Mouse (Mus musculus) megakaryocyte, adult 5-6 weeks (primary cell): ENCODE data around the gene Prr19. TPM values are rescaled to one million over a fixed set of nuclear protein-coding genes. Genes with fewer than 3 reads are reported as not detected.
"Not testable (repeated sequence)": the region's sequence is repeated elsewhere in the genome, so short reads cannot be mapped to it uniquely, and the experiment has no call there.

Experiments
- ATAC-seq: 2 replicates; pipeline ENCODE4 v1.8.0; 2016; ENCODE audit warnings: mild to moderate bottlenecking, inconsistent platforms; ENCODE audit not compliant: poor library complexity, severe bottlenecking
- total RNA-seq, 2 experiments: library from RNA; stranded (forward) in 1 of 2; stranded (reverse) in 1 of 2; fragments of 153-499, 151-499 nt in 1 of 2; fragments of 221-1000, 200-1000 nt in 1 of 2; gene quantifications; 2 replicates each; pipeline versions ENCODE4 v1.2.3 to v1.2.4; 2015 to 2017

Gene Prr19
- total RNA-seq, 2 experiments from 2014 or later, result not detected

- ATAC-seq, result peak; percentile 87
These were observed 15.6 kb downstream of the Prr19 start, which contains the start of gene Megf8 for GRCm38 (mm10) chr7:25316532-25317445. Gene Megf8, plus strand, starts transcription at chr7:25317164.

GRCm38 (mm10) chr7:25317446-25317999 lies 16.3 kb downstream of the Prr19 start:
- no peak for ATAC-seq

DNA sequence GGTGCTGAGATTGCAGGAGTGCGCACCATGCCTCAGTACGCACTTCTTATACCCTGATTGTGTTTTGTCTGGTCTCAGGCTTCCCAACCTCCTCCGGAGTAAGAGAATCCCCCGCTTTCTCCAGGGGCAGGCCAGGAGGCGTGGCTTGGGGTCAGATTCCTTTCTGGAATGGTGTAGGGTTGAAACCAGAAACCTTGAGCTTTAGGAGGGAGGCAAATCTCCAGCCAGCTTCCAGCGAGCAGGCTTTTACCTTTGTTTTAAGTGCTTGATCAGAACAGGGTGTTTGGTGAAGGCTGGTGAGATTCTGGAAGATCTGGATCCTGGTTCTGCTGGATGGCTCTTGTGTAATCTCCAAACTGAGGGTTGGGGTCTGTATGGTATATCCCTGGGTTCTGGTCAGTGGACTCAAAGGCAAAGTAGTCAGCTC lies 20.9 kb downstream of the Prr19 start:
- ATAC-seq, result no peak

GRCm38 (mm10) chr7:25323219-25323618 lies 22.0 kb downstream of the Prr19 start:
- ATAC-seq, result no peak

GRCm38 (mm10) chr7:25325431-25325830 lies 24.2 kb downstream of the Prr19 start:
- not testable (repeated sequence) for ATAC-seq

- no peak for ATAC-seq
These were observed 25.0 kb downstream of the Prr19 start for GRCm38 (mm10) chr7:25326233-25326632.

DNA sequence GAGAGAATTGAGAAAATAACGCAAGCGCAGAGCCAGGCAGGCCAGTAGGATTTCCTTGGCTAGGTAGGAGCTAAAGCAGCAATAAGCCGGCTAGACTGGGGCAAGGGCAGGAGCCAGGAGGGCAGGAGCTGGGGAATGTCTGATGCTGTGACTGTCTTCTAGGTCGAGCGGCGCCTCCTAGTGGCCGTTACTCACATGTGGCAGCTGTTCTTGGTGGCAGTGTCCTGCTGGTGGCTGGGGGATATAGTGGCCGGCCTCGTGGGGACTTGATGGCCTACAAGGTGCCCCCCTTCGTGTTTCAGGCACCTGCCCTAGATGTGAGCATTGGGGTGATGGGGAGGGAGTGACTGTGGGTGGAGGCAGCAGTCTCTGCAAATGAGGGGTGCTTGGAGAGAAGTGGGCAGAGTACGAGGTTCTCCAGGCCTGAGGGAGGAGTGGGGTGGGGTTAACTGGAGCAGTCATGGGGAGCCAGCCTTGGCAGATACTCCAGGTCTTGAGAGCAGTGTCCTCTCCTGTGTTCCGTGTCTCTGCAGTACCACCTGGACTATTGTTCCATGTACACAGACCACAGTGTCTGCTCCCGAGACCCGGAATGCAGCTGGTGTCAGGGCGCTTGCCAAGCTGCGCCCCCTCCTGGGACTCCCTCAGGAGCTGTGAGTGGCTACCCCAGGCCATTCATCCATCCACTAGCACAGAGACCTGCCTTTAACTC lies 32.5 kb downstream of the Prr19 start:
- peak; percentile 74 for ATAC-seq

GRCm38 (mm10) chr7:25334472-25334871 lies 33.3 kb downstream of the Prr19 start:
- no peak for ATAC-seq

DNA sequence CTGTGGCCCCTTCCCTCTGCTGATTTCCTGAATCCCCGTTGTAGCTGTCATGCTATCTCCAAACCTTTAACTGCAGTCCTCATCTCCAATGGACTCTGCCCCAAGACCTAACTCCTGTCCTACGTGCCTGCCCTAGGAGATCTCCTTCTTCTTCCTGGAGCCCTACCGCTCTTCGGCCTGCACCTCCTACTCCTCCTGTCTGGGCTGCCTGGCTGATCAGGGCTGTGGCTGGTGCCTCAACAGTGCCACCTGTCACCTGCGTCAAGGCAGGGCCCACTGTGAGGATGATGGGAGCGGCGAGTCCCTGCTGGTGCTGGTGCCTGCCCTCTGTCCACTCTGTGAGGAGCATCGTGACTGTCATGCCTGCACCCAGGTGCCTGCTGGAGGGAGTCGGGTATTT lies 38.1 kb downstream of the Prr19 start:
- ATAC-seq, result no peak

DNA sequence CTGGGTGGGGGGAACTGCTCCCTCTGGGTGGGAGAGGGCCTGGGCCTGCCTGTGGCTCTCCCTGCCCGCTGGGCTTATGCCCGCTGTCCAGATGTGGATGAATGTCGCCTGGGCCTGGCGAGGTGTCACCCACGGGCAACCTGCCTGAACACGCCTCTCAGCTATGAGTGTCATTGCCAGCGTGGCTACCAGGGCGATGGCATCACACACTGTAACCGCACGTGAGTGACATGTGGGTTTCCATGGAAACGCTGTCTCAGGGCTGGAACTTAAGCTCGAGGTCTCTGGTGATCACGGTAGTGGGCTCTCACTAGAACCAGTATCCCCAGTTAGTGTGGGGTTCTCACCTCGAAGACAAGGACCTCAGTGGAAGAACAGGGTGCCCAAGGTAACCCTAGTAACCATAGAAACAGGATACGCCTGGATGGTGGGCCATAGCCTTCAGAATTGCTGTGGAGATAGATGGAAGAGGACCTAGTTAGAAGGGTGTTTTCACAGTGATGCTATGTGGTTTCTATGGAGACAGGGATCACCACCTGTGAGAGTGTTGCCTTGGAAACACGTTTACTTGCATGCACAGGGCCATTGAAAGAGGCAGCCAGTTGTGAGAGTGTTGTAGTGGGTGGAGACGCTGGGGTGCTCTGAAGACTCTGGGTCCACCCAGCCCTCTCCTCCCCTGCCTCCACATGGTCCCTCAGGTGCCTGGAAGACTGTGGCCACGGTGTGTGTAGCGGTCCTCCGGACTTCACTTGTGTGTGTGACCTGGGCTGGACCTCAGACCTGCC lies 40.0 kb downstream of the Prr19 start:
- ATAC-seq, result no peak

DNA sequence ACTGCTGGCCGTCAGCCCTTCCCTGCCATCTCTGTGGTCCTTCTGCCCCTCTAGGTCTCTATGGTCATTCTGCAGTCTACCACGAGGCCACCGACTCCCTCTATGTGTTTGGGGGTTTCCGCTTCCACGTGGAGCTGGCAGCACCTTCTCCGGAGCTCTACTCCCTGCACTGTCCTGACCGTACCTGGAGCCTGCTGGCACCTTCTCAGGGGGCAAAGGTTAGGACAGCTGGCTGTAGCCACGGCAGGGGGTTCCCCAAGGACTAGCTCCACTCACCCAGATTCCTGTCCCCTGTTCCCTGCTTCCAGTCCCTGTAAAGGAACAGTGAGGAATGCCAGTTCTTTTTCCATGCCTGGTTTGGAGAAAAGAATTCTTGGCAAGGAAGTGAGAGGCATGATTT lies 47.6 kb downstream of the Prr19 start:
- ATAC-seq, result no peak

Other genes starting within 250 kb of the Prr19 start
- 1.1 and 1.6 TPM in 2 replicates for gene Grik5, start 229.1 kb upstream of the Prr19 start, total RNA-seq (2015)
- gene Grik5, start 229.1 kb upstream of the Prr19 start, total RNA-seq (2017), result 2.0 and 2.6 TPM in 2 replicates
- gene Zfp574, start 228.8 kb upstream of the Prr19 start, total RNA-seq (2015), result 6.7 and 6.8 TPM in 2 replicates
- 6.8 and 7.2 TPM in 2 replicates for gene Zfp574, start 228.8 kb upstream of the Prr19 start, total RNA-seq (2017)
- gene Pou2f2, start 121.7 kb upstream of the Prr19 start, total RNA-seq (2015), result 30.1 and 31.6 TPM in 2 replicates
- 5.2 and 6.1 TPM in 2 replicates for gene Pou2f2, start 121.7 kb upstream of the Prr19 start, total RNA-seq (2017)
- gene Dedd2, start 80.8 kb upstream of the Prr19 start, total RNA-seq (2015), result 14.5 and 19.7 TPM in 2 replicates
- gene Dedd2, start 80.8 kb upstream of the Prr19 start, total RNA-seq (2017), result 17.8 and 18.8 TPM in 2 replicates
- 7.2 and 7.6 TPM in 2 replicates for gene Zfp526, start 80.0 kb upstream of the Prr19 start, total RNA-seq (2015)
- gene Zfp526, start 80.0 kb upstream of the Prr19 start, total RNA-seq (2017), result 5.2 and 8.3 TPM in 2 replicates
- 90.1 and 90.2 TPM in 2 replicates for gene Gsk3a, start 63.6 kb upstream of the Prr19 start, total RNA-seq (2015)
- 58.7 and 60.8 TPM in 2 replicates for gene Gsk3a, start 63.6 kb upstream of the Prr19 start, total RNA-seq (2017)
- gene Erf, start 50.6 kb upstream of the Prr19 start, total RNA-seq (2015), result 4.9 and 6.5 TPM in 2 replicates
- gene Erf, start 50.6 kb upstream of the Prr19 start, total RNA-seq (2017), result 2.6 and 5.3 TPM in 2 replicates
- 166 and 174 TPM in 2 replicates for gene Cic, start 33.7 kb upstream of the Prr19 start, total RNA-seq (2015)
- gene Cic, start 33.7 kb upstream of the Prr19 start, total RNA-seq (2017), result 55.5 and 84.2 TPM in 2 replicates
- gene Pafah1b3, start 3.4 kb upstream of the Prr19 start, total RNA-seq (2015), result 7.7 and 15.9 TPM in 2 replicates
- 7.7 and 14.6 TPM in 2 replicates for gene Pafah1b3, start 3.4 kb upstream of the Prr19 start, total RNA-seq (2017)
- gene Tmem145, start 4.7 kb downstream of the Prr19 start, total RNA-seq (2015), result not detected in 2 replicates
- gene Tmem145, start 4.7 kb downstream of the Prr19 start, total RNA-seq (2017), result not detected in 2 replicates
- 1.0 and 1.1 TPM in 2 replicates for gene Megf8, start 15.8 kb downstream of the Prr19 start, total RNA-seq (2015)
- gene Megf8, start 15.8 kb downstream of the Prr19 start, total RNA-seq (2017), result 1.3 and 2.1 TPM in 2 replicates
- not detected in 2 replicates for gene Cnfn, start 68.3 kb downstream of the Prr19 start, total RNA-seq (2015)
- gene Cnfn, start 68.3 kb downstream of the Prr19 start, total RNA-seq (2017), result not detected in 2 replicates
- 17.4 and 20.6 TPM in 2 replicates for gene Lipe, start 97.3 kb downstream of the Prr19 start, total RNA-seq (2015)
- 17.3 and 23.6 TPM in 2 replicates for gene Lipe, start 97.3 kb downstream of the Prr19 start, total RNA-seq (2017)
- gene Cxcl17, start 111.5 kb downstream of the Prr19 start, total RNA-seq (2015), result not detected in 2 replicates
- not detected in 2 replicates for gene Cxcl17, start 111.5 kb downstream of the Prr19 start, total RNA-seq (2017)
- 309 and 334 TPM in 2 replicates for gene Ceacam1, start 176.2 kb downstream of the Prr19 start, total RNA-seq (2015)
- gene Ceacam1, start 176.2 kb downstream of the Prr19 start, total RNA-seq (2017), result 89.9 and 122 TPM in 2 replicates
- 0.16 and 0.46 TPM in 2 replicates for gene Ceacam2, start 238.4 kb downstream of the Prr19 start, total RNA-seq (2015)
- 0.04 TPM in 1 of 2 replicates, not detected in the other for gene Ceacam2, start 238.4 kb downstream of the Prr19 start, total RNA-seq (2017)